Mouse (Mus musculus) lung, adult 2 months (tissue): ENCODE results near the gene Slc39a3.

Experiments used
- CTCF ChIP-seq: fragments of 200-500 bp; IDR thresholded peaks from 2 replicates; pipeline ENCODE4 v1.5.1; 2011; ENCODE audit warnings: mild to moderate bottlenecking, low read length, control low read depth; ENCODE audit not compliant: insufficient read depth
- POLR2A ChIP-seq: fragments of 200-500 bp; IDR thresholded peaks from 2 replicates; pipeline ENCODE4 v1.6.1; 2011; ENCODE audit warnings: low read depth, mild to moderate bottlenecking, control low read depth, low read length, borderline replicate concordance; ENCODE audit errors: extremely low read depth

GRCm38 (mm10) chr10:80993276-80993675, 44.0 kb downstream of the Slc39a3 start:
- TF ChIP-seq CTCF (no peak), POLR2A (no peak)
